Mouse (Mus musculus) intestine, embryonic 16.5 days (tissue): ENCODE data around the gene Dhx30. TPM values are rescaled to one million over a fixed set of nuclear protein-coding genes. Genes with fewer than 3 reads are reported as not detected.
A peak's percentile ranks its signal among the peaks of the same experiment; 100 is the strongest.
"Not testable (repeated sequence)": the region's sequence is repeated elsewhere in the genome, so short reads cannot be mapped to it uniquely, and the experiment has no call there.

Experiments
- ATAC-seq: fragments of 200-750 bp; cut with Nextera tagmentation; 2 replicates; pipeline ENCODE4 v1.8.0; 2017; ENCODE audit warnings: moderate TSS enrichment, moderate library complexity
- H3K27ac ChIP-seq: fragments of 300-500 bp; sonication (generic); 2 replicates; pipeline ENCODE4 v1.5.1; 2014; ENCODE audit warnings: mild to moderate bottlenecking, low read length
- H3K27me3 ChIP-seq: fragments of 300-500 bp; sonication (generic); replicated peaks from 2 replicates; pipeline ENCODE4 v1.6.1; 2014; ENCODE audit warnings: low read length, control low read depth, mixed read lengths; ENCODE audit not compliant: control insufficient read depth, insufficient read depth
- H3K36me3 ChIP-seq: fragments of 300-500 bp; sonication (generic); 2 replicates; pipeline ENCODE4 v1.6.1; 2014; ENCODE audit warnings: low read length, control low read depth; ENCODE audit not compliant: control insufficient read depth, insufficient read depth
- H3K4me1 ChIP-seq: fragments of 300-500 bp; sonication (generic); 2 replicates; pipeline ENCODE4 v1.6.1; 2014; ENCODE audit warnings: low read length, control low read depth, mixed read lengths; ENCODE audit not compliant: control insufficient read depth, insufficient read depth
- H3K4me2 ChIP-seq: fragments of 300-500 bp; sonication (generic); 2 replicates; pipeline ENCODE4 v1.6.1; 2014; ENCODE audit warnings: low read depth, low read length, control low read depth
- H3K4me3 ChIP-seq: fragments of 300-500 bp; sonication (generic); 2 replicates; pipeline ENCODE4 v1.5.1; 2014; ENCODE audit warnings: mild to moderate bottlenecking, low read length
- H3K9ac ChIP-seq: fragments of 300-500 bp; sonication (generic); 2 replicates; pipeline ENCODE4 v1.6.1; 2014; ENCODE audit warnings: low read depth, low read length
- H3K9me3 ChIP-seq: fragments of 300-500 bp; sonication (generic); 2 replicates; pipeline ENCODE4 v1.6.1; 2016; ENCODE audit warnings: low read length, control low read depth; ENCODE audit not compliant: control insufficient read depth
- WGBS: fragments of 180-500 bp; shearing (Covaris S2); extraction: QIAGEN DNeasy Blood & Tissue Kit; methylation state at CpG from one replicate; pipeline ENCODE4 v1.1.7; 2014; 5-methylcytosine and 5-hydroxymethylcytosine counted together
- polyA plus RNA-seq: library from polyadenylated mRNA; unstranded; fragments of >200 nt; fragmentation: Nextera tagmentation; extraction: Ambion mirVana; gene quantifications from 2 replicates; pipeline ENCODE4 v1.2.1, GENCODE M21; 2015

Dhx30 gene
- 77.2 and 83.9 TPM in 2 replicates for polyA plus RNA-seq

DNA sequence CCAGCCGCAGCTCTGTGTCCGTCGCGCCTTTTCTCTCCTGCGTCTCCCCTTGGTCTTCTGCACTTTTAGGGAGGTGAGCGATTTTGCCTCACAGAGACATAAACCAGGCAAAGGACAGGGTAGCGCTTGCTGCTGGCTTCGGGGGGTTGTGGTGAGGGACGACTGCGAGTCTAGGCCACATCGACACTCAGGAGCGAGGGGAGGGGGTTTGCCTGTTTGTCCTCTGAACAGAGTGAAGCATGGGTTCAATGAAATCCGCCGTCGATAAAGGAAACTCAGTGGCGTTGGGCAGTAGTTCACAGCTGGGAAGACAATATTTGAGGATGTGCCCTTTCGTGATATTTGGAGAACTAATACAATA lies at the start of gene Dhx30:
TSS of gene Dhx30 (minus strand) at position 52 of the 361 bp plus-strand sequence.
- WGBS, result under 1% methylated on average over 17 of the region's 17 CpGs
- ATAC-seq, result peak; percentile 22
- peak within 1 kb of the TSS; percentile 73 for H3K4me2 ChIP-seq
- peak within 1 kb of the TSS; percentile 97 for H3K27ac ChIP-seq
- H3K9me3 ChIP-seq, result no peaks in the 10 kb centered on the region
- H3K36me3 ChIP-seq, result no peaks in the 10 kb centered on the region
- peaks cover 11% of the 10 kb centered on the region for H3K4me1 ChIP-seq
- H3K9ac ChIP-seq, result peak within 1 kb of the TSS; percentile 92
- H3K4me3 ChIP-seq, result peak within 1 kb of the TSS; percentile 95
- no peaks in the 10 kb centered on the region for H3K27me3 ChIP-seq

GRCm38 (mm10) chr9:110163071-110163470 lies 45.4 kb upstream of the Dhx30 start:
- peaks cover 12% of the 10 kb centered on the region for H3K36me3 ChIP-seq
- 98% methylated on average over 2 of the region's 2 CpGs for WGBS

DNA sequence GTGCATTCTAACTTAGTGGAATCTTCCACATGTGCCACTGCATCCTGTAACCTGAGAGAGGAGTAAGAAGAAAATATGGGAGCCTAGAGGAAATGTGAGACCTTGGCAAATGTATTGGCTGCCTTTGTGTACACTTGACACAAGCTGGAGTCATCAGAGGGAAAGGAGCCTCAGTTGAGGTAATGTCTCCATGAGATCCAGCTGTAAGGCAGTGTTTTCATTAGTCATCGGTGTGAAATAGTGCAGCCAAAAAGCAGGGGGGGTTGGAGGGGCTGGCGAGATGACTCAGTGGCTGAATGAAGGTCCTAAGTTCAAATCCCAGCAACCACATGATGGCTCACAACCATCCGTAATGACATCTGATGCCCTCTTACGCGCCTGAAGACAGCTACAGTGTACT lies 44.8 kb upstream of the Dhx30 start:
- H3K9ac ChIP-seq, result no peak overlapping the region
- H3K27ac ChIP-seq, result no peak overlapping the region
- no peaks in the 10 kb centered on the region for H3K27me3 ChIP-seq
- no peak overlapping the region for H3K4me2 ChIP-seq
- 91% methylated on average over 5 of the region's 5 CpGs for WGBS
- H3K36me3 ChIP-seq, result peaks cover 7% of the 10 kb centered on the region
- no peaks in the 10 kb centered on the region for H3K9me3 ChIP-seq
- no peak for ATAC-seq
- H3K4me1 ChIP-seq, result no peaks in the 10 kb centered on the region
- no peak overlapping the region for H3K4me3 ChIP-seq

More at GRCm38 (mm10) chr9:110163071-110163470, 45.4 kb upstream of the Dhx30 start:
- Histone ChIP-seq H3K27me3 (no peaks in the 10 kb centered on the region), H3K4me1 (no peaks in the 10 kb centered on the region), H3K4me2 (no peak overlapping the region), H3K9me3 (no peaks in the 10 kb centered on the region), H3K27ac (no peak overlapping the region), H3K4me3 (no peak overlapping the region), H3K9ac (no peak overlapping the region)
- no peak for ATAC-seq

GRCm38 (mm10) chr9:110160486-110160885 lies 42.9 kb upstream of the Dhx30 start:
- not testable (repeated sequence) for H3K4me2 ChIP-seq, H3K27ac ChIP-seq, H3K9ac ChIP-seq, ATAC-seq, H3K27me3 ChIP-seq, H3K9me3 ChIP-seq, H3K4me3 ChIP-seq, H3K36me3 ChIP-seq, H3K4me1 ChIP-seq
- whole genome bisulfite sequencing, result 95% methylated on average over 2 of the region's 2 CpGs

DNA sequence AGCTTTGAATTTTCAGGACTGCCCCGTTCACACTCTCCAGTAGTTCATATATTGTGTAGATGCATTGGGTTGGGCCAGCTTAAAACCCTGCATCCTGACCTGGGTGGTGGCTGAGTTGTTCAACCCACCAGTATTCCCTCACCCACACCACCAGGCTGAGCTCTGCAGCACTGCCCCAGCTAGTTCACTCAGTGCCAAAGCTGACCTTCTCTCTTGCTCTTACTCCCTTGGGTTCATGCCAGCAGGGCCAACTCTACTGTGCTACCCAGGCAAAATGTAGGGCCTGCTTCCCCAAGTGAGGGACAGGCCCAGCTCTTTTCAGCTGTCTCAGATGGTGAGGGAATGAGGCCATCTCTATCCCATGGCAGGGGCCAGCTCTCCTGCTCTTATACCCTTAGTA lies 41.4 kb upstream of the Dhx30 start:
- no peaks in the 10 kb centered on the region for H3K9me3 ChIP-seq
- H3K27ac ChIP-seq, result no peak overlapping the region
- no peak overlapping the region for H3K4me3 ChIP-seq
- H3K4me1 ChIP-seq, result no peaks in the 10 kb centered on the region
- WGBS, result 94% methylated on average over 1 of the region's 1 CpGs
- ATAC-seq, result no peak
- no peaks in the 10 kb centered on the region for H3K27me3 ChIP-seq
- H3K4me2 ChIP-seq, result no peak overlapping the region
- no peak overlapping the region for H3K9ac ChIP-seq
- H3K36me3 ChIP-seq, result peaks cover 3% of the 10 kb centered on the region

GRCm38 (mm10) chr9:110148598-110148997 lies 31.0 kb upstream of the Dhx30 start:
- H3K4me1 ChIP-seq, result no peaks in the 10 kb centered on the region
- H3K36me3 ChIP-seq, result peaks cover 6% of the 10 kb centered on the region; the same call in 1 of the 2 replicates
- H3K27me3 ChIP-seq, result no peaks in the 10 kb centered on the region
- 68% methylated on average over 2 of the region's 2 CpGs for WGBS
- no peak overlapping the region for H3K4me3 ChIP-seq
- H3K27ac ChIP-seq, result no peak overlapping the region
- H3K9ac ChIP-seq, result no peak overlapping the region
- no peak for ATAC-seq
- H3K4me2 ChIP-seq, result no peak overlapping the region
- no peaks in the 10 kb centered on the region for H3K9me3 ChIP-seq

DNA sequence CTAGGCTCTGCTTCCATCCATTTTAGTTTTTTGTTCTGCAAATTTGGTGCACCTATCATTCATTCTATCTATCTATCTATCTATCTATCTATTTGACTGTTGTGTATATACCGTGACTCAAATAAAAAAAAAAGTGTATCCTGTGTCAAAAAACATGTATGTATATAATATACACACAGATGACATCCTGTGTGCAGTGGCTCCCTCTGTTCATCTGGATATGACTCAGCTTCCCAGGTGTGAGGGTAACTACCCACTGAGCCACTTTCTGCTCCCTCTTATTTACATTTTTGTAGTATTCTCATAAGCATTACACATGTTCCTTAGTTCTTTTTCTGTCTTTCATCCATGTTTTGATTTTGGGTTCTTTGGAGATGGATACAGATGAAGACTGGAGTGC lies 24.5 kb upstream of the Dhx30 start:
- Histone ChIP-seq H3K9ac (no peak overlapping the region), H3K4me2 (no peak overlapping the region), H3K9me3 (no peaks in the 10 kb centered on the region), H3K27ac (no peak overlapping the region), H3K27me3 (no peaks in the 10 kb centered on the region), H3K4me1 (no peaks in the 10 kb centered on the region), H3K4me3 (no peak overlapping the region), H3K36me3 (peaks cover 3% of the 10 kb centered on the region)
- no peak for ATAC-seq
- 97% methylated on average over 1 of the region's 1 CpGs for WGBS

DNA sequence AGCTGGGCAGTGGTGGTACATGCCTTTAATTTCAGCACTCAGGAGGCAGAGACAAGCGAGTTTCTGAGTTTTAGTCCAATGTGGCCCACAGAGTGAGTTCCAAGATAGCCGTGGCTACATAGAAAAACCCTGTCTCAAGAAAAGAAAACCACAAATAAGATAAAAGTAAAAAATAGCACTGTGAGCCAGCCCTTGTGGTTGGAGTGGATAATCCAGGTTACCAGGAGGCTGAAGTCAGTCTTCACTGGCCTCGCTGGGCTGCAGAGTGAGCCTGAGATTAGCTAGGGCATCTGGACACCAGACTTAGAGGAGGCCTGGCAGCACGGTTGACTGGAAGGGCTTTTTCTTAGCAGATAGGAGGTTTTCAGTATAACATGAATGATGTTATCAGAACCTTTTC lies 21.5 kb upstream of the Dhx30 start:
- Histone ChIP-seq H3K4me3 (no peak overlapping the region), H3K4me1 (no peaks in the 10 kb centered on the region), H3K27me3 (no peaks in the 10 kb centered on the region), H3K36me3 (peaks cover 6% of the 10 kb centered on the region), H3K9me3 (no peaks in the 10 kb centered on the region), H3K4me2 (no peak overlapping the region), H3K9ac (no peak overlapping the region), H3K27ac (no peak overlapping the region)
- no peak for ATAC-seq
- WGBS, result 81% methylated on average over 4 of the region's 4 CpGs

- H3K4me3 ChIP-seq, result no peak overlapping the region
- no peaks in the 10 kb centered on the region for H3K27me3 ChIP-seq
- H3K4me2 ChIP-seq, result no peak overlapping the region
- no peak overlapping the region for H3K27ac ChIP-seq
- no peak overlapping the region for H3K9ac ChIP-seq
- no peak for ATAC-seq
- H3K36me3 ChIP-seq, result peaks cover 4% of the 10 kb centered on the region; the same call in 1 of the 2 replicates
- peaks cover 8% of the 10 kb centered on the region for H3K4me1 ChIP-seq
- 81% methylated on average over 5 of the region's 5 CpGs for WGBS
- H3K9me3 ChIP-seq, result no peaks in the 10 kb centered on the region
These were observed 16.5 kb upstream of the Dhx30 start for GRCm38 (mm10) chr9:110134176-110134575.

GRCm38 (mm10) chr9:110132921-110133320 lies 15.3 kb upstream of the Dhx30 start:
- no peak for ATAC-seq
- 50% methylated on average over 6 of the region's 6 CpGs for WGBS
- Histone ChIP-seq H3K9ac (peak overlapping the region; percentile 96; the same call in 1 of the 2 replicates), H3K9me3 (no peaks in the 10 kb centered on the region), H3K27ac (no peak overlapping the region), H3K36me3 (peaks cover 4% of the 10 kb centered on the region; the same call in 1 of the 2 replicates), H3K4me3 (peak overlapping the region; percentile 95), H3K4me2 (peak overlapping the region; percentile 67), H3K27me3 (no peaks in the 10 kb centered on the region), H3K4me1 (peaks cover 8% of the 10 kb centered on the region)
